Mouse (Mus musculus) forebrain, embryonic 10.5 days (tissue): ENCODE data around the gene Chmp4b. TPM values are rescaled to one million over a fixed set of nuclear protein-coding genes. Genes with fewer than 3 reads are reported as not detected.
A peak's percentile ranks its signal among the peaks of the same experiment; 100 is the strongest.

Experiments
- DNase-seq: peaks from one replicate; pipeline ENCODE4 v3.0.0-alpha.2; 2017; ENCODE audit warnings: low spot score; ENCODE audit errors: extremely low spot score
- H3K27ac ChIP-seq: fragments of 300-500 bp; sonication (generic); 2 replicates; pipeline ENCODE4 v1.5.1; 2016; ENCODE audit warnings: mild to moderate bottlenecking
- H3K27me3 ChIP-seq: fragments of 300-500 bp; sonication (generic); 2 replicates; pipeline ENCODE4 v1.6.1; 2016; ENCODE audit warnings: mild to moderate bottlenecking; ENCODE audit not compliant: poor library complexity, severe bottlenecking
- H3K36me3 ChIP-seq: fragments of 300-500 bp; sonication (generic); replicated peaks from 2 replicates; pipeline ENCODE4 v1.6.1; 2016; ENCODE audit warnings: mild to moderate bottlenecking, moderate library complexity
- H3K4me1 ChIP-seq: fragments of 300-500 bp; sonication (generic); 2 replicates; pipeline ENCODE4 v1.6.1; 2016
- H3K4me3 ChIP-seq: fragments of 300-500 bp; sonication (generic); 2 replicates; pipeline ENCODE4 v1.5.1; 2016; ENCODE audit warnings: mild to moderate bottlenecking, moderate library complexity
- H3K9me3 ChIP-seq: fragments of 300-500 bp; sonication (generic); 2 replicates; pipeline ENCODE4 v1.6.1; 2016; ENCODE audit warnings: mild to moderate bottlenecking, moderate library complexity
- WGBS: fragments of 180-500 bp; shearing (Covaris S2); methylation state at CpG from one replicate; pipeline ENCODE4 v1.1.7; 2016; 5-methylcytosine and 5-hydroxymethylcytosine counted together
- polyA plus RNA-seq: library from polyadenylated mRNA; unstranded; fragments of >200 nt; fragmentation: Nextera tagmentation; extraction: Ambion mirVana; gene quantifications from 2 replicates; pipeline ENCODE4 v1.2.1, GENCODE M21; 2016

The Chmp4b gene
- polyA plus RNA-seq, 1 experiment from 2014 or later: 13.4 TPM

- Histone ChIP-seq H3K27ac (no peak overlapping the region), H3K9me3 (no peaks in the 10 kb centered on the region), H3K4me3 (no peak overlapping the region), H3K27me3 (no peaks in the 10 kb centered on the region), H3K36me3 (peaks cover 71% of the 10 kb centered on the region), H3K4me1 (peaks cover 6% of the 10 kb centered on the region; the same call in 1 of the 2 replicates)
- no peak for DNase-seq
- 92% methylated on average over 12 of the region's 12 CpGs for whole genome bisulfite sequencing
These were observed 42.4 kb downstream of the Chmp4b start for GRCm38 (mm10) chr2:154693941-154694256.

- no peak for DNase-seq
- no peak overlapping the region for H3K27ac ChIP-seq
- no peaks in the 10 kb centered on the region for H3K27me3 ChIP-seq
- 86% methylated on average over 8 of the region's 8 CpGs for WGBS
- no peak overlapping the region for H3K4me3 ChIP-seq
- 0 out of 2 replicates have a peak, but pooled peaks cover 4% of the 10 kb centered on the region for H3K9me3 ChIP-seq
- peaks cover 60% of the 10 kb centered on the region for H3K36me3 ChIP-seq
- H3K4me1 ChIP-seq: peaks cover 6% of the 10 kb centered on the region; the same call in 1 of the 2 replicates
These were observed 44.2 kb downstream of the Chmp4b start for GRCm38 (mm10) chr2:154695690-154696089.

- H3K9me3 ChIP-seq: 0 out of 2 replicates have a peak, but pooled peaks cover 4% of the 10 kb centered on the region
- WGBS: 71% methylated on average over 3 of the region's 3 CpGs
- H3K27ac ChIP-seq: no peak overlapping the region
- H3K4me1 ChIP-seq: peaks cover 6% of the 10 kb centered on the region; the same call in 1 of the 2 replicates
- no peak for DNase-seq
- H3K27me3 ChIP-seq: no peaks in the 10 kb centered on the region
- no peak overlapping the region for H3K4me3 ChIP-seq
- peaks cover 52% of the 10 kb centered on the region for H3K36me3 ChIP-seq
These were observed 45.2 kb downstream of the Chmp4b start for GRCm38 (mm10) chr2:154696660-154697059.

GRCm38 (mm10) chr2:154699360-154699759 is 47.9 kb downstream of the Chmp4b start:
- H3K36me3 ChIP-seq: peaks cover 26% of the 10 kb centered on the region
- H3K27ac ChIP-seq: no peak overlapping the region
- WGBS: 92% methylated on average over 4 of the region's 4 CpGs
- peaks cover 15% of the 10 kb centered on the region for H3K4me1 ChIP-seq
- 0 out of 2 replicates have a peak, but pooled peaks cover 4% of the 10 kb centered on the region for H3K9me3 ChIP-seq
- H3K4me3 ChIP-seq: no peak overlapping the region
- H3K27me3 ChIP-seq: no peaks in the 10 kb centered on the region
- no peak for DNase-seq

- H3K9me3 ChIP-seq: 0 out of 2 replicates have a peak, but pooled peaks cover 4% of the 10 kb centered on the region
- H3K4me3 ChIP-seq: no peak overlapping the region
- H3K4me1 ChIP-seq: peaks cover 15% of the 10 kb centered on the region
- WGBS: 90% methylated on average over 2 of the region's 2 CpGs
- no peak overlapping the region for H3K27ac ChIP-seq
- peaks cover 17% of the 10 kb centered on the region for H3K36me3 ChIP-seq
- no peaks in the 10 kb centered on the region for H3K27me3 ChIP-seq
- no peak for DNase-seq
These were observed 48.7 kb downstream of the Chmp4b start for GRCm38 (mm10) chr2:154700177-154700576.

- Histone ChIP-seq H3K9me3 (0 out of 2 replicates have a peak, but pooled peaks cover 4% of the 10 kb centered on the region), H3K27me3 (no peaks in the 10 kb centered on the region), H3K27ac (peak overlapping the region; percentile 26; the same call in 1 of the 2 replicates), H3K4me1 (peaks cover 9% of the 10 kb centered on the region), H3K4me3 (peak overlapping the region; percentile 32; the same call in 1 of the 2 replicates), H3K36me3 (peaks cover 8% of the 10 kb centered on the region; the same call in 1 of the 2 replicates)
- 6% methylated on average over 17 of the region's 17 CpGs for WGBS
- peak; percentile 76 for DNase-seq
These were observed 51.3 kb downstream of the Chmp4b start for GRCm38 (mm10) chr2:154702637-154703315.

- 71% methylated on average over 11 of the region's 11 CpGs for WGBS
These were observed 55.2 kb downstream of the Chmp4b start for GRCm38 (mm10) chr2:154706526-154707280.

GRCm38 (mm10) chr2:154707284-154707683 is 55.8 kb downstream of the Chmp4b start:
- H3K27me3 ChIP-seq: 0 out of 2 replicates have a peak, but pooled peaks cover 6% of the 10 kb centered on the region
- 84% methylated on average over 7 of the region's 7 CpGs for WGBS
- H3K4me1 ChIP-seq: peaks cover 11% of the 10 kb centered on the region
- H3K36me3 ChIP-seq: no peaks in the 10 kb centered on the region
- no peak for DNase-seq
- H3K27ac ChIP-seq: 0 out of 2 replicates have a peak overlapping the region, but pooled peaks have one; percentile 48
- no peak overlapping the region for H3K4me3 ChIP-seq
- H3K9me3 ChIP-seq: no peaks in the 10 kb centered on the region

More at GRCm38 (mm10) chr2:154706526-154707280, 55.2 kb downstream of the Chmp4b start:
- Histone ChIP-seq H3K27me3 (0 out of 2 replicates have a peak, but pooled peaks cover 4% of the 10 kb centered on the region), H3K9me3 (no peaks in the 10 kb centered on the region), H3K4me3 (no peak overlapping the region), H3K27ac (0 out of 2 replicates have a peak overlapping the region, but pooled peaks have one; percentile 48), H3K36me3 (no peaks in the 10 kb centered on the region), H3K4me1 (peaks cover 9% of the 10 kb centered on the region)
- no peak for DNase-seq

GRCm38 (mm10) chr2:154707830-154708385 is 56.4 kb downstream of the Chmp4b start:
- Histone ChIP-seq H3K4me3 (no peak overlapping the region), H3K27ac (no peak overlapping the region), H3K36me3 (no peaks in the 10 kb centered on the region), H3K4me1 (peaks cover 10% of the 10 kb centered on the region), H3K9me3 (no peaks in the 10 kb centered on the region), H3K27me3 (0 out of 2 replicates have a peak, but pooled peaks cover 6% of the 10 kb centered on the region)
- DNase-seq: no peak
- WGBS: 85% methylated on average over 7 of the region's 7 CpGs

- 54% methylated on average over 3 of the region's 3 CpGs for WGBS
- H3K4me3 ChIP-seq: no peak overlapping the region
- H3K9me3 ChIP-seq: no peaks in the 10 kb centered on the region
These were observed 60.2 kb downstream of the Chmp4b start for GRCm38 (mm10) chr2:154711701-154712100.

GRCm38 (mm10) chr2:154712271-154712677 is 60.8 kb downstream of the Chmp4b start:
- Histone ChIP-seq H3K27ac (no peak overlapping the region), H3K4me1 (peaks cover 25% of the 10 kb centered on the region), H3K27me3 (0 out of 2 replicates have a peak, but pooled peaks cover 6% of the 10 kb centered on the region), H3K9me3 (no peaks in the 10 kb centered on the region), H3K4me3 (0 out of 2 replicates have a peak overlapping the region, but pooled peaks have one; percentile 0), H3K36me3 (no peaks in the 10 kb centered on the region)
- peak; percentile 74 for DNase-seq
- WGBS: 47% methylated on average over 5 of the region's 5 CpGs

More at GRCm38 (mm10) chr2:154711701-154712100, 60.2 kb downstream of the Chmp4b start:
- no peaks in the 10 kb centered on the region for H3K36me3 ChIP-seq
- H3K27me3 ChIP-seq: 0 out of 2 replicates have a peak, but pooled peaks cover 6% of the 10 kb centered on the region
- no peak for DNase-seq
- no peak overlapping the region for H3K27ac ChIP-seq
- H3K4me1 ChIP-seq: peaks cover 25% of the 10 kb centered on the region

- 54% methylated on average over 5 of the region's 6 CpGs for WGBS
- no peak for DNase-seq
- 0 out of 2 replicates have a peak, but pooled peaks cover 6% of the 10 kb centered on the region for H3K27me3 ChIP-seq
- H3K4me3 ChIP-seq: no peak overlapping the region
- no peaks in the 10 kb centered on the region for H3K36me3 ChIP-seq
- H3K27ac ChIP-seq: no peak overlapping the region
- no peaks in the 10 kb centered on the region for H3K9me3 ChIP-seq
- peaks cover 25% of the 10 kb centered on the region for H3K4me1 ChIP-seq
These were observed 61.6 kb downstream of the Chmp4b start for GRCm38 (mm10) chr2:154713083-154713482.
